Mouse (Mus musculus): Measurements from ENCODE around the gene Tmprss11e.

Tmprss11e gene

GRCm38 (mm10) chr5:86745715-86746114, at the start of gene Tmprss11e:
Gene Tmprss11e, minus strand, starts transcription at chr5:86745815.
- DNase-seq (ENCODE audit: low read depth, low spot score): no peak

GRCm38 (mm10) chr5:86792807-86793206, 47.2 kb upstream of the Tmprss11e start:
- DNase-seq (ENCODE audit: low read depth, low spot score): peak; percentile 28

- no peak for DNase-seq (ENCODE audit: low read depth, low spot score)
Observed at GRCm38 (mm10) chr5:86792249-86792648, 46.6 kb upstream of the Tmprss11e start.

GRCm38 (mm10) chr5:86789954-86790353, 44.3 kb upstream of the Tmprss11e start:
- no peak for DNase-seq (ENCODE audit: low read depth, low spot score)

GRCm38 (mm10) chr5:86786798-86787197, 41.2 kb upstream of the Tmprss11e start:
- DNase-seq (ENCODE audit: low read depth, low spot score): peak; percentile 73

- DNase-seq (ENCODE audit: low read depth, low spot score): no peak
Observed at GRCm38 (mm10) chr5:86784205-86784604, 38.6 kb upstream of the Tmprss11e start.

- DNase-seq (ENCODE audit: low read depth, low spot score): peak; percentile 38
Observed at GRCm38 (mm10) chr5:86783059-86783458, 37.4 kb upstream of the Tmprss11e start.

- no peak for DNase-seq (ENCODE audit: low read depth, low spot score)
Observed at GRCm38 (mm10) chr5:86778471-86778870, 32.9 kb upstream of the Tmprss11e start.

- DNase-seq (ENCODE audit: low read depth, low spot score): no peak
Observed at GRCm38 (mm10) chr5:86776941-86777340, 31.3 kb upstream of the Tmprss11e start.

- peak; percentile 19 for DNase-seq (ENCODE audit: low read depth, low spot score)
Observed at GRCm38 (mm10) chr5:86771010-86771409, 25.4 kb upstream of the Tmprss11e start.

- DNase-seq (ENCODE audit: low read depth, low spot score): no peak
Observed at GRCm38 (mm10) chr5:86769015-86769658, 23.5 kb upstream of the Tmprss11e start.

GRCm38 (mm10) chr5:86742796-86743195, 2.8 kb downstream of the Tmprss11e start:
- DNase-seq (ENCODE audit: low read depth, low spot score): no peak

- DNase-seq (ENCODE audit: low read depth, low spot score): no peak
Observed at GRCm38 (mm10) chr5:86741146-86741545, 4.5 kb downstream of the Tmprss11e start.

GRCm38 (mm10) chr5:86735808-86736207, 9.8 kb downstream of the Tmprss11e start:
- peak; percentile 39 for DNase-seq (ENCODE audit: low read depth, low spot score)

GRCm38 (mm10) chr5:86730587-86730986, 15.0 kb downstream of the Tmprss11e start:
- DNase-seq (ENCODE audit: low read depth, low spot score): peak; percentile 19

GRCm38 (mm10) chr5:86728574-86728973, 17.0 kb downstream of the Tmprss11e start:
- peak; percentile 23 for DNase-seq (ENCODE audit: low read depth, low spot score)

GRCm38 (mm10) chr5:86727033-86727432, 18.6 kb downstream of the Tmprss11e start:
- no peak for DNase-seq (ENCODE audit: low read depth, low spot score)

GRCm38 (mm10) chr5:86725021-86725420, 20.6 kb downstream of the Tmprss11e start:
- no peak for DNase-seq (ENCODE audit: low read depth, low spot score)

- DNase-seq (ENCODE audit: low read depth, low spot score): no peak
Observed at GRCm38 (mm10) chr5:86722820-86723460, 22.7 kb downstream of the Tmprss11e start.

- DNase-seq (ENCODE audit: low read depth, low spot score): no peak
Observed at GRCm38 (mm10) chr5:86714967-86715366, 30.6 kb downstream of the Tmprss11e start.

- DNase-seq (ENCODE audit: low read depth, low spot score): no peak
Observed at GRCm38 (mm10) chr5:86704923-86705322, 40.7 kb downstream of the Tmprss11e start.

GRCm38 (mm10) chr5:86684667-86685066, 60.9 kb downstream of the Tmprss11e start:
- peak; percentile 65 for DNase-seq (ENCODE audit: low read depth, low spot score)

- DNase-seq (ENCODE audit: low read depth, low spot score): no peak
Observed at GRCm38 (mm10) chr5:86676262-86676661, 69.4 kb downstream of the Tmprss11e start, which contains the start of gene Tmprss11b. Gene Tmprss11b, minus strand, starts transcription at chr5:86676362.

Data from R1 (cell line).